Mouse (Mus musculus) kidney, postnatal 25 days (tissue): ENCODE measurements at regions not wholly inside any gene's neighbourhood (a gene's known extent, or its start where the extent isn't known, plus 50 kb on each side); places are given as distances from the start of the nearest gene placed in this dataset.

ENCODE experiments used
- DNase-seq, 2 experiments: peaks; one replicate each; pipeline ENCODE4 v3.0.0; 2021; ENCODE audit warnings: mixed read lengths in 2 of 2

- no peak for DNase-seq
Observed at GRCm38 (mm10) chr6:101054880-101055279, 221.5 kb downstream of the Ppp4r2 start.

GRCm38 (mm10) chr6:101056318-101056717, 222.9 kb downstream of the Ppp4r2 start:
- no peak for DNase-seq

GRCm38 (mm10) chr6:101059058-101059457, 225.6 kb downstream of the Ppp4r2 start:
- DNase-seq, result no peak

GRCm38 (mm10) chr6:101062186-101062585, 228.8 kb downstream of the Ppp4r2 start:
- no peak for DNase-seq

GRCm38 (mm10) chr6:101075753-101076516, 242.5 kb downstream of the Ppp4r2 start:
- DNase-seq, result no peak

- no peak for DNase-seq
Observed at GRCm38 (mm10) chr6:101078294-101078693, 244.9 kb downstream of the Ppp4r2 start.

- no peak for DNase-seq
Observed at GRCm38 (mm10) chr6:101083676-101084075, 250.3 kb downstream of the Ppp4r2 start.

- no peak for DNase-seq
Observed at GRCm38 (mm10) chr6:101092179-101092578, 258.8 kb downstream of the Ppp4r2 start.
